Mouse (Mus musculus): ENCODE results near the gene Mxra7. TPM values are rescaled to one million over a fixed set of nuclear protein-coding genes. Genes with fewer than 3 reads are reported as not detected.

The Mxra7 gene
- total RNA-seq, 2 experiments from 2014 or later, result not detected

DNA sequence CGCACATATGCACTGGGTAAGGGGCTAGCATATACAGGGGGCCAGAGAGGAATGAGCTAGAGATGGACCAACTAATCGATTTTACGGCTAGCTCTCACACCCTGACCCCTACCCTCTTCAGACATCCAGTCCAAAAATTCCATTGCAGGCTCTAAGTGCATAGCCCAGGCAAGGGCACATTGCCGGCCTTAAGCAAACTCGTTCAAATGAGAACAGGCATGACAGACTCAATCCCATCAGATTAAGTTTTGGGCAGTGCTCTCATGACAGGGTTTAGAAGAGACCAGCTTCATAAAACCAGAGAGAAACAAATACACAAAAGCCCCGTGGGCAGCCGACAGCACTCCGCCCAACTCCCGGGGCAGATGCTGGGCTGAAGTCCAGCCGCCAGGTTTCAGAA is 5.6 kb downstream of the Mxra7 start:
- no peak for ATAC-seq (replicated peaks; ENCODE audit: low FRiP score, poor library complexity, severe bottlenecking)

- no peak for ATAC-seq (replicated peaks; ENCODE audit: low FRiP score, poor library complexity, severe bottlenecking)
These were observed 6.5 kb downstream of the Mxra7 start for GRCm38 (mm10) chr11:116821057-116821940.

GRCm38 (mm10) chr11:116819932-116820593 is 7.8 kb downstream of the Mxra7 start:
- ATAC-seq (replicated peaks; ENCODE audit: low FRiP score, poor library complexity, severe bottlenecking), result no peak

DNA sequence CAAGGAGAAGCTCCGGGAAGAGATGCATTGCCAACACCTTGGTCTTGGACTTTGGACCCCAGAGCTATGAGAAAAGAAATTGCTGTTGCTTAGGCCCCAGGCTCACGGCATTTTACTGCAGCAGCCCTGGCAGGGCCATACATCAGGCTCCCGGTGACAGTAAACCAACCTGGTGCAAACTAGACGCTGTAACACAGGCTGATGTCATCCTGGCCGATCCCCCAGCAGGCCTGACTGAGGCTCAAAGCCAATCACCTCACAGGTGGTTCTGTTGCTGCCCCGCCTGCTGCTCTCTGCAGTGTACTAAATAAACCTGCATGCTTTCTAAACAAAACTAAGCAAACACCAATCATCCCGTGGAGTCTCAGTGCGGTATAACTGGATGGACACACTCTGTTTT is 9.1 kb downstream of the Mxra7 start:
- ATAC-seq (replicated peaks; ENCODE audit: low FRiP score, poor library complexity, severe bottlenecking), result no peak

DNA sequence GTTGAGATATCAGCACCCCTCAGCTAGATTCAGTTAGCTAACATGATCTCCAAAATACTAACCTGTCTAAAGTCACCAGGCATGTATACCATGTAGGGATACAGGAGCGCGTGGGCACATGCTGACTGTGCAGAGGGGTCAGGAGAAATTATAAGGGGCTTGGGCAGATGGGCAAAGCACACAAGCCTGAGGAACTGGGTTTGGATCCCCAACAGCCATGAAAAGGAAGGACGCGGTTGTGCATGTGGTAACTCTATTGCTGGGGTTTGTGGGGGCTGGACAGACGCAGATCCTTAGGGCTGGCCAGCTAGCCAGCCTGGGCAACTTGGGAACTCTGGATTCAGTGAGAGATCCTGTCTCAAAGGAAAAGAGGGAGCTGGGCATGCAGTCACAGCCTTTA is 10.3 kb downstream of the Mxra7 start:
- no peak for ATAC-seq (replicated peaks; ENCODE audit: low FRiP score, poor library complexity, severe bottlenecking)

- ATAC-seq (replicated peaks; ENCODE audit: low FRiP score, poor library complexity, severe bottlenecking), result no peak
These were observed 11.1 kb downstream of the Mxra7 start for GRCm38 (mm10) chr11:116816769-116817168.

DNA sequence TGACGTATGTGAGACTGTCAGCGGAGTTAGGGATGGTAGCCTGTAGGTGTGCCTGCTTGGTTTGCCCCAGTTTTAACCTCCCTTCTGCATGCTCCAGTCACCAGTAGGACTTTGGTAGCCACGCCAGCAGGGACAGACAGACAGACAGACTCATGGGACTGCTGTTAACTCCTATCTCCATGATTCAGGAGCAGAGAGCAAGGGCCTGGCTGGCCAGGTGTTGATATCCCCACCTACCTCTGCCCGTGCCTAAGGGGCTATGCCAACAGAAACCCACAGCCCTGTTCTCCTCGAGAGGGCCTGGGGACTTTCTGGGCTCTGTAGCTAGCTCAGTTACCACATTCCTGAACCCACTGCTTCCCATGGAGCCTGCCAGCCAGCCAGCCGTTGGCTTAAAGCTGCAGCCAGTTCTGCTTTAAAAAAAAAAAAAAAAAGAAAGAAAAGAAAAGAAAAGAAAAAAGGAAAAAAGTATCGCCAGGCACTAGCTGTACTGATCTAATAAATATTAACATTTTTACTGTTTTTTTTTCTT is 12.9 kb downstream of the Mxra7 start:
- ATAC-seq (replicated peaks; ENCODE audit: low FRiP score, poor library complexity, severe bottlenecking), result no peak

DNA sequence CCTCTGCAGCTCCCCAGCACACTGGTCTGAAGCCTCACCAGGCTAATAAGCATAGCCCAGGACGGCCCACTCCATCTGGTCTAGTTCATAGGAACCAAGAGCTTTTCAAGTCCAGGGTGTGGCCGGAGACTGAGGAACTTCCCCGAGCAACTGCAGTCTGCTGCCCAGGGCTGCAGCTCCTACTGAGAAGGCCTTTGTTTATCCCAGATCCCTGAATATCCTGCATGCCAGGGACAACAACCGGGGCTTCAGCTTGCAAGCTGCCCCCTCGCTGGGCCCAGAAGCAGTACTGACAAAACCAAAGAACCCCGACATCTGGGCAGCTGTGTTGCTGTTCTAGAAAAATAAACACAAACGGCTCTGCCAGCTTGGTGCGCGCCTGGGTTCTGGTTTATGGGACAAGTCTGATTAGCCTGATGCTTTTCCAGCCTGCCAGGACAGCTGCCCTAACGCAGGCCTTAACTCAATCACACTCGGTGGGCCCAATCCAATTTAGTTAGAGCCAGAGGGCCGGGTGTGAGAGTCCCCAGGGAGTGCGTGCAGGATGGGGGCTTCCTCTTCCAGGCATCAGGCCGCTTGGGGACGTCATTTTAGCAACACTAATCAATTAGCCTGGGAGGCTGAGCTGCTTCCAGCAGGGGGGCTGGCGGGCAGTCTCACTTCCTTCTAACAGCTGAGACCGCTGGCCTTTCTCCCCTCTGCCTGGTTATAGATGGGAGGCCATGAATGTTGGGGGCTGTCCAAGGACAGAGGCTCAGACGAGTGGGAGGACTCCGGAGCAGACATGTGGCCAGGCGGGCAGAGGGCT is 13.6 kb downstream of the Mxra7 start:
- no peak for ATAC-seq (replicated peaks; ENCODE audit: low FRiP score, poor library complexity, severe bottlenecking)

- ATAC-seq (replicated peaks; ENCODE audit: low FRiP score, poor library complexity, severe bottlenecking), result no peak
These were observed 14.2 kb downstream of the Mxra7 start for GRCm38 (mm10) chr11:116813610-116814009.

DNA sequence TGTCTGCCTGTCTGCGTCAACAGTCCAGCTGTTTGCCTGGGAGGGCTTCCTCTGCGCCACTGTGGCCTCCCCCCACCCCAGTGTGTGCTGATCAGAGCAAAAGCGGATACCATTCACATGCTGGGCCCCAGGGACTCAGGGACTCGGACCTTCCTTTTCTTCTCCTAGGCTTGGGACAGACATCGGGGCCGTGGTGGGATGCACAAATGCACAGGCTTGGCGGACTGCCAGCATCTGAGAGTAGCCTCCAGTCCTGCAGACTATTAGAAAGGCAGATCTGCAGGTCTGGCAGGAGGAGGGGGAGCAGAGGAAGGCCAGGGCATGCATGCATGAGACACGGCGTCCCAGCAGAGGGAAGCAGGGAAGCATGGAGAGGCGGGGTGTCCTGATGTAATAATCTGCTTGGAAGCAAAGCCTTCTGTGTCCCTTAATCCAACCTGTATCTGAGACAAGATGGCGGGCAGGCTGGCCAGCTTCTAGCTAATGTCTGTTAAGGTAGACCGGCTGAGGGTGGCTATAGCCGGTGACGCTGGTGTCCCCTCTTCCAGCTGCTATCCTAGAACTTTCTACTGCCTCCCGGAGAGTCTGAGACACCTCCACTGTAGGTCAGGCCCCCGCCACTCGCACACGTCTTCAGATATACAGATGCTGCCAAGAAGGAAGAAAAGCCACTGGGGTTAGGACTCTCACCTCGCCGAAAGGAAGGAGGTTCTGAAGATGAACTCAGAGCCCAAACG is 14.9 kb downstream of the Mxra7 start:
- ATAC-seq (replicated peaks; ENCODE audit: low FRiP score, poor library complexity, severe bottlenecking), result no peak

GRCm38 (mm10) chr11:116810983-116811901 is 16.6 kb downstream of the Mxra7 start:
- no peak for ATAC-seq (replicated peaks; ENCODE audit: low FRiP score, poor library complexity, severe bottlenecking)

GRCm38 (mm10) chr11:116810528-116810927 is 17.3 kb downstream of the Mxra7 start:
- ATAC-seq (replicated peaks; ENCODE audit: low FRiP score, poor library complexity, severe bottlenecking), result no peak

DNA sequence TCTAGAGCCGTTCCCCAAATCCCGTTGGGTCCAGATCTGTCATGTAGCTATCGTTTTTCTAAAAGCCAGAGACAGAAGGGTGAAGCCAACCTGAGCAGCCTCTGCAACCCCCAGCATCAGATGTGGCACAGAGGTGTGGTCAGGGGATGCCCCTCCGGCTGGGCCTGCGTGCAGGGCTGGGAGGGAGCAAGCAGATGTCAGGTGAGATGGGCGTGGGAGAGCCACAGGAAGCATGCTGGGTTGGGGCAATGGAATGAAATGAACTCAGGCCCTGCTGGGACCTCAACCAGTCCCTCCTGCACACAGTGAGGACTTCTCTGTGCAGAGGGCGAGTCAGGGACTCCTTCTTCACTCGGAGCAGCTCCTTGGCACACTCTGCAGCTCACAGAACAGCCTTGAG is 18.3 kb downstream of the Mxra7 start:
- ATAC-seq (replicated peaks; ENCODE audit: low FRiP score, poor library complexity, severe bottlenecking), result no peak

DNA sequence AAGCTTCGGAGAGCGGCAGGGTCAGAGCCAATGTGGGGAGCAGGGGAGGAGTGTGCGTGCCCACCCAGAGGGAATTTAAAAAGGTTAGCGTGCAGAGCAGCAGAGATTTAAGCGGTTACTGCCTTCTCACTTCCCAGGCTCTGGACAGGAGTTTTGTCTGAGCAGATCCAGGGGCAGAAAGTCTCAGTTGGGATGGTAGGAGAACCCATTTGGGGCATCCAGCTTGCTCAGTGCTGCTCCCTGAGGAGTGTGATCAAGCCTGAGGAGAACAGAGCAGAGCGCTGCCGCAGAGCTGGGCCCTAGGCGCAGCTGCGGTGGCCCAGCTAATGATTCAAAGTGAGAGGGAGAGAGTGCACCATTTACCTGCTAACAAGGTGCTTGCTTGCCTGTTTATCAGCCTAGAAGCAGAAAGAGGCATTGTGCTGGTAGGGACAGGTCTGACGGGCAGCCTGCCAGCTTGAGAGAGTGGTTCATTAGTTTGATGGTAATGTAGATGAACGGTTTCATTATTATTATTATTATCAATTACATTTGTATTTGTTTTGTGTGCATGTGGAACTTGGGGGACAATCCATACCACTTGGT is 18.9 kb downstream of the Mxra7 start:
- no peak for ATAC-seq (replicated peaks; ENCODE audit: low FRiP score, poor library complexity, severe bottlenecking)

DNA sequence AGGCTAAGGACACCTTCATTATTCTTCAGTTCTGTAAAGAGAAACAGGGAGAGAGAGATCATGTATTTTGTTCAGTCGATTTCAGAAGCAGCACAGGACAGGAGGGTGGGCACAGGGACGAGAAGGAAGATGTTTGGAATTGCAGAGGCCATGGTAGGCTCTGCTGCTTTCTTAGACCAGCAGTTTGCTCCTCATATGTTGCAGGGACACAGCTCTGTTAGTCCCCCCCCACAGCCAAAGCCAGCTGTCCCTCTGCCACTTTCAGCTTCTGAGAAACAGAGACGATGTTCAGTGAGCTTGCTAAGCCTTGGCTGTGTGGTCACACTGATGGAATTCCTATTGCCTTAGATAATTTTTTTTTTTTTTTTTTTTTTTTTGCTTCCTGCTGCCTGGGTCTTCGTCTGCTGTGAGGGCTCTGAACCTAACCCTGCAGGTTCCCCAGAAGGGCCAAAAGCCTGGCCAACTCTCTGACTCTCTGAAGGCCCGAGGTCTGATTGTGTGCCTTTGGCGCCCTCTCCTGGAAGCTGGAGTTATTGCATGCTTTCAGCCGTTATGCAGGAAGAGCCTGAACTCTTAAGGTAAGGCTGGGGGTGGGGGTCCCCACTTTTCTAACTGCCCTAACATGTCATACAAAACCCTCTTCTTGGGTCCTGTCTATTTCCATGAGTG is 19.8 kb downstream of the Mxra7 start:
- ATAC-seq (replicated peaks; ENCODE audit: low FRiP score, poor library complexity, severe bottlenecking), result peak; percentile 66

- no peak for ATAC-seq (replicated peaks; ENCODE audit: low FRiP score, poor library complexity, severe bottlenecking)
These were observed 20.3 kb downstream of the Mxra7 start for GRCm38 (mm10) chr11:116807526-116807925.

GRCm38 (mm10) chr11:116807116-116807515 is 20.7 kb downstream of the Mxra7 start:
- no peak for ATAC-seq (replicated peaks; ENCODE audit: low FRiP score, poor library complexity, severe bottlenecking)
